Mouse (Mus musculus): Measurements from ENCODE around the gene Faf2.
A peak's percentile ranks its signal among the peaks of the same experiment; 100 is the strongest.
"Not testable (repeated sequence)": the region's sequence is repeated elsewhere in the genome, so short reads cannot be mapped to it uniquely, and the experiment has no call there.

Gene Faf2

GRCm38 (mm10) chr13:54610972-54611754, 10.4 kb upstream of the Faf2 start, which contains the start of gene Cltb:
Cltb (minus strand) TSS chr13:54611344.
- TF ChIP-seq CTCF (conservative IDR thresholded peaks at IDR 0.05; ENCODE audit: low read length) = no peak
- no peak for TF ChIP-seq POU5F1 (IDR thresholded peaks at IDR 0.05; ENCODE audit: borderline replicate concordance, low read length)
- no peak for TF ChIP-seq NANOG (IDR thresholded peaks at IDR 0.05; ENCODE audit: borderline replicate concordance, low read length)
- peaks cover 5% of the 10 kb centered on the region; the same call in 1 of the 2 replicates for H3K27me3 ChIP-seq (ENCODE audit: insufficient read depth, low read length)
- H3K4me1 ChIP-seq (replicated peaks; ENCODE audit: low read depth, low read length) = peaks cover 78% of the 10 kb centered on the region

GRCm38 (mm10) chr13:54613141-54613540, 8.4 kb upstream of the Faf2 start:
- not testable (repeated sequence) for H3K27me3 ChIP-seq (ENCODE audit: insufficient read depth, low read length); H3K36me3 ChIP-seq (ENCODE audit: insufficient read depth, low read length); H3K9me3 ChIP-seq (ENCODE audit: low read length); H3K4me3 ChIP-seq (replicated peaks; ENCODE audit: low read length)
- H3K4me1 ChIP-seq (replicated peaks; ENCODE audit: low read depth, low read length) = peaks cover 72% of the 10 kb centered on the region

More at GRCm38 (mm10) chr13:54610972-54611754, 10.4 kb upstream of the Faf2 start, which contains the start of gene Cltb:
- Histone ChIP-seq H3K36me3 (ENCODE audit: insufficient read depth, low read length) (peaks cover 10% of the 10 kb centered on the region), H3K4me3 (replicated peaks; ENCODE audit: low read length) (peak within 1 kb of the TSS; percentile 91), H3K9me3 (ENCODE audit: low read length) (no peaks in the 10 kb centered on the region)

GRCm38 (mm10) chr13:54616307-54616706, 5.3 kb upstream of the Faf2 start:
- Histone ChIP-seq H3K4me1 (replicated peaks; ENCODE audit: low read depth, low read length) (peaks cover 50% of the 10 kb centered on the region), H3K36me3 (ENCODE audit: insufficient read depth, low read length) (no peaks in the 10 kb centered on the region), H3K9me3 (ENCODE audit: low read length) (no peaks in the 10 kb centered on the region), H3K27me3 (ENCODE audit: insufficient read depth, low read length) (no peaks in the 10 kb centered on the region), H3K4me3 (replicated peaks; ENCODE audit: low read length) (no peak overlapping the region)
- TF ChIP-seq POU5F1 (IDR thresholded peaks at IDR 0.05; ENCODE audit: borderline replicate concordance, low read length) (no peak), NANOG (IDR thresholded peaks at IDR 0.05; ENCODE audit: borderline replicate concordance, low read length) (no peak), CTCF (conservative IDR thresholded peaks at IDR 0.05; ENCODE audit: low read length) (no peak)

GRCm38 (mm10) chr13:54616998-54617397, 4.6 kb upstream of the Faf2 start:
- H3K9me3 ChIP-seq (ENCODE audit: low read length) = no peaks in the 10 kb centered on the region
- TF ChIP-seq NANOG (IDR thresholded peaks at IDR 0.05; ENCODE audit: borderline replicate concordance, low read length) (no peak), POU5F1 (IDR thresholded peaks at IDR 0.05; ENCODE audit: borderline replicate concordance, low read length) (no peak), CTCF (conservative IDR thresholded peaks at IDR 0.05; ENCODE audit: low read length) (peak; percentile 21)
- H3K36me3 ChIP-seq (ENCODE audit: insufficient read depth, low read length) = no peaks in the 10 kb centered on the region
- H3K4me3 ChIP-seq (replicated peaks; ENCODE audit: low read length) = no peak overlapping the region
- H3K4me1 ChIP-seq (replicated peaks; ENCODE audit: low read depth, low read length) = peaks cover 46% of the 10 kb centered on the region
- no peaks in the 10 kb centered on the region for H3K27me3 ChIP-seq (ENCODE audit: insufficient read depth, low read length)

GRCm38 (mm10) chr13:54621960-54622521, 457 bp downstream of the Faf2 start:
- Histone ChIP-seq H3K9me3 (ENCODE audit: low read length) (no peaks in the 10 kb centered on the region), H3K27me3 (ENCODE audit: insufficient read depth, low read length) (no peaks in the 10 kb centered on the region), H3K4me3 (replicated peaks; ENCODE audit: low read length) (peak overlapping the region; percentile 100), H3K4me1 (replicated peaks; ENCODE audit: low read depth, low read length) (peaks cover 54% of the 10 kb centered on the region), H3K36me3 (ENCODE audit: insufficient read depth, low read length) (peaks cover 23% of the 10 kb centered on the region; the same call in 1 of the 2 replicates)
- no peak for TF ChIP-seq POU5F1 (IDR thresholded peaks at IDR 0.05; ENCODE audit: borderline replicate concordance, low read length)
- no peak for TF ChIP-seq NANOG (IDR thresholded peaks at IDR 0.05; ENCODE audit: borderline replicate concordance, low read length)
- no peak for TF ChIP-seq CTCF (conservative IDR thresholded peaks at IDR 0.05; ENCODE audit: low read length)

- Histone ChIP-seq H3K4me1 (replicated peaks; ENCODE audit: low read depth, low read length) (peaks cover 52% of the 10 kb centered on the region), H3K27me3 (ENCODE audit: insufficient read depth, low read length) (no peaks in the 10 kb centered on the region)
Observed at GRCm38 (mm10) chr13:54629128-54629527, 7.5 kb downstream of the Faf2 start.

GRCm38 (mm10) chr13:54632731-54633277, 11.2 kb downstream of the Faf2 start:
- TF ChIP-seq NANOG (IDR thresholded peaks at IDR 0.05; ENCODE audit: borderline replicate concordance, low read length) (no peak), CTCF (conservative IDR thresholded peaks at IDR 0.05; ENCODE audit: low read length) (no peak), POU5F1 (IDR thresholded peaks at IDR 0.05; ENCODE audit: borderline replicate concordance, low read length) (no peak)
- H3K36me3 ChIP-seq (ENCODE audit: insufficient read depth, low read length) = peaks cover 88% of the 10 kb centered on the region
- no peaks in the 10 kb centered on the region for H3K27me3 ChIP-seq (ENCODE audit: insufficient read depth, low read length)
- peaks cover 22% of the 10 kb centered on the region; the same call in 1 of the 2 replicates for H3K4me1 ChIP-seq (replicated peaks; ENCODE audit: low read depth, low read length)
- H3K9me3 ChIP-seq (ENCODE audit: low read length) = no peaks in the 10 kb centered on the region
- H3K4me3 ChIP-seq (replicated peaks; ENCODE audit: low read length) = no peak overlapping the region

More at GRCm38 (mm10) chr13:54629128-54629527, 7.5 kb downstream of the Faf2 start:
- TF ChIP-seq POU5F1 (IDR thresholded peaks at IDR 0.05; ENCODE audit: borderline replicate concordance, low read length) (no peak), NANOG (IDR thresholded peaks at IDR 0.05; ENCODE audit: borderline replicate concordance, low read length) (no peak), CTCF (conservative IDR thresholded peaks at IDR 0.05; ENCODE audit: low read length) (no peak)
- Histone ChIP-seq H3K36me3 (ENCODE audit: insufficient read depth, low read length) (peaks cover 77% of the 10 kb centered on the region), H3K4me3 (replicated peaks; ENCODE audit: low read length) (no peak overlapping the region), H3K9me3 (ENCODE audit: low read length) (no peaks in the 10 kb centered on the region)

GRCm38 (mm10) chr13:54635011-54635410, 13.4 kb downstream of the Faf2 start:
- TF ChIP-seq POU5F1 (IDR thresholded peaks at IDR 0.05; ENCODE audit: borderline replicate concordance, low read length) (no peak), NANOG (IDR thresholded peaks at IDR 0.05; ENCODE audit: borderline replicate concordance, low read length) (no peak), CTCF (conservative IDR thresholded peaks at IDR 0.05; ENCODE audit: low read length) (no peak)
- H3K27me3 ChIP-seq (ENCODE audit: insufficient read depth, low read length) = no peaks in the 10 kb centered on the region
- no peak overlapping the region for H3K4me3 ChIP-seq (replicated peaks; ENCODE audit: low read length)
- peaks cover 9% of the 10 kb centered on the region; the same call in 1 of the 2 replicates for H3K4me1 ChIP-seq (replicated peaks; ENCODE audit: low read depth, low read length)
- H3K36me3 ChIP-seq (ENCODE audit: insufficient read depth, low read length) = peaks cover 88% of the 10 kb centered on the region
- no peaks in the 10 kb centered on the region for H3K9me3 ChIP-seq (ENCODE audit: low read length)
